Mouse (Mus musculus): Measurements from ENCODE around the gene Btg3. TPM values are rescaled to one million over a fixed set of nuclear protein-coding genes. Genes with fewer than 3 reads are reported as not detected.

Btg3 gene
- polyA plus RNA-seq, 1 experiment from 2014 or later = 43.7 TPM

GRCm38 (mm10) chr16:78337226-78337625 lies 39.8 kb downstream of the Btg3 start:
- 71% methylated on average over 8 of the region's 8 CpGs for WGBS
- no peaks in the 10 kb centered on the region for H3K36me3 ChIP-seq (ENCODE audit: control insufficient read depth, insufficient read depth, low read length)

GRCm38 (mm10) chr16:78327999-78328398 lies 49.0 kb downstream of the Btg3 start:
- H3K4me1 ChIP-seq (replicated peaks; ENCODE audit: control insufficient read depth, insufficient read depth, low read length) = no peaks in the 10 kb centered on the region
- no peaks in the 10 kb centered on the region for H3K27me3 ChIP-seq (ENCODE audit: control insufficient read depth, insufficient read depth, low read length)
- H3K4me3 ChIP-seq (ENCODE audit: low read depth, low read length) = no peak overlapping the region
- H3K27ac ChIP-seq (ENCODE audit: low read depth, low read length) = no peak overlapping the region
- H3K9me3 ChIP-seq (ENCODE audit: control insufficient read depth, low read length) = no peaks in the 10 kb centered on the region
- H3K36me3 ChIP-seq (ENCODE audit: control insufficient read depth, insufficient read depth, low read length) = no peaks in the 10 kb centered on the region; the same call in 1 of the 2 replicates
- WGBS = 91% methylated on average over 12 of the region's 12 CpGs
- no peak overlapping the region for H3K9ac ChIP-seq (ENCODE audit: low read depth, low read length)
- no peak overlapping the region for H3K4me2 ChIP-seq (replicated peaks; ENCODE audit: low read depth, low read length)
- ATAC-seq (ENCODE audit: low FRiP score) (0 out of 2 replicates have a peak, but pooled peaks have one; percentile 21), DNase-seq (ENCODE audit: low spot score) (no peak)

More at GRCm38 (mm10) chr16:78337226-78337625, 39.8 kb downstream of the Btg3 start:
- Histone ChIP-seq H3K9ac (ENCODE audit: low read depth, low read length) (no peak overlapping the region), H3K4me1 (replicated peaks; ENCODE audit: control insufficient read depth, insufficient read depth, low read length) (no peaks in the 10 kb centered on the region), H3K27ac (ENCODE audit: low read depth, low read length) (no peak overlapping the region), H3K27me3 (ENCODE audit: control insufficient read depth, insufficient read depth, low read length) (no peaks in the 10 kb centered on the region), H3K4me3 (ENCODE audit: low read depth, low read length) (no peak overlapping the region), H3K9me3 (ENCODE audit: control insufficient read depth, low read length) (no peaks in the 10 kb centered on the region), H3K4me2 (replicated peaks; ENCODE audit: low read depth, low read length) (no peak overlapping the region)
- ATAC-seq (ENCODE audit: low FRiP score) = no peak
- DNase-seq (ENCODE audit: low spot score) = no peak

GRCm38 (mm10) chr16:78327562-78327961 lies 49.4 kb downstream of the Btg3 start:
- DNase-seq (ENCODE audit: low spot score) (no peak), ATAC-seq (ENCODE audit: low FRiP score) (no peak)
- no peak overlapping the region for H3K27ac ChIP-seq (ENCODE audit: low read depth, low read length)
- H3K27me3 ChIP-seq (ENCODE audit: control insufficient read depth, insufficient read depth, low read length) = no peaks in the 10 kb centered on the region
- no peaks in the 10 kb centered on the region; the same call in 1 of the 2 replicates for H3K36me3 ChIP-seq (ENCODE audit: control insufficient read depth, insufficient read depth, low read length)
- no peak overlapping the region for H3K4me3 ChIP-seq (ENCODE audit: low read depth, low read length)
- H3K9me3 ChIP-seq (ENCODE audit: control insufficient read depth, low read length) = no peaks in the 10 kb centered on the region
- no peak overlapping the region for H3K9ac ChIP-seq (ENCODE audit: low read depth, low read length)
- no peaks in the 10 kb centered on the region for H3K4me1 ChIP-seq (replicated peaks; ENCODE audit: control insufficient read depth, insufficient read depth, low read length)
- WGBS = 90% methylated on average over 7 of the region's 7 CpGs
- H3K4me2 ChIP-seq (replicated peaks; ENCODE audit: low read depth, low read length) = no peak overlapping the region

DNA sequence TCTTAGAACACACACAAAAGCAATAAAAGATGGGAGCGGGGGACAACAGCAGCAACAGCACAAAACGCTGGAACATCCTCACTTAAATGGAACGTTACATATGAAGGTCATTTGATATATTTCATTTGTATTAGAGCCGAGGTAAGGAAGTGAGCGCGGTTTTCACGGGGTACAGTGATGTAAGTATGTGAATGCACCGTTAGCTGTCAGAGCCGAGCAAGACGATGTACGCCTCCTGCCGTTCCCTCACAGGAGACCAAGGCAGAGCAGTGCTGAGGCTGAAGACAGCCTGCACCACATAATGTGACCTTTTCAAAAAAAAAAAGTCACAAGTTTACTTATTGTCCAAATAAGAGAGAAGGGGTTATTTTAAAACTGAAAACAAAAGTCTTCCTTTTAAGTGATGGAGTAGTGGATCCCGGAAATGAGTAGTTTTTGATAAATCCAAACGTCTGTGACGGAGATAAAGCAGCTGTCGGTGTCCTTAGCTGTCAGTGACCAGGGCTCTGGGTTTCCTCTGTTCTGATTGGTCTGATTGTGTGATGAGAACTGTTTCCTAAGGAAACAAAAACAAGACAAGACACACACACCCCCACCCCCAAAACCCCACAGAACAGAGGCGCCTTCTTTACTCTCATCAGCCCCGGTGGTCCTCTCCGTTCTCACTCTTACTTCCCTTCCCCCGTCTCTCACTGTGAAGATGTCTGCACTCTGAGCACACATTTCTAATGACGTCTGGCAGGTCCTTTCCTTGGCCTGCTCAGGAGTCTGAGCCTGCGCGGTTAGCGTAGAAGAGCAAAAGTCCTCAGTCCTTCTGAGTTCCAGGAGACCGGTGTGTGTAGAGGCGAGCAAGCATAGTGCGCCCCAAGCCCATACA lies 50.8 kb downstream of the Btg3 start:
- Histone ChIP-seq H3K27ac (ENCODE audit: low read depth, low read length) (no peak overlapping the region), H3K27me3 (ENCODE audit: control insufficient read depth, insufficient read depth, low read length) (no peaks in the 10 kb centered on the region), H3K9ac (ENCODE audit: low read depth, low read length) (no peak overlapping the region), H3K4me2 (replicated peaks; ENCODE audit: low read depth, low read length) (no peak overlapping the region), H3K9me3 (ENCODE audit: control insufficient read depth, low read length) (no peaks in the 10 kb centered on the region), H3K4me1 (replicated peaks; ENCODE audit: control insufficient read depth, insufficient read depth, low read length) (peaks cover 4% of the 10 kb centered on the region; the same call in 1 of the 2 replicates), H3K4me3 (ENCODE audit: low read depth, low read length) (no peak overlapping the region), H3K36me3 (ENCODE audit: control insufficient read depth, insufficient read depth, low read length) (no peaks in the 10 kb centered on the region; the same call in 1 of the 2 replicates)
- DNase-seq (ENCODE audit: low spot score) (no peak), ATAC-seq (ENCODE audit: low FRiP score) (no peak)
- WGBS = 79% methylated on average over 27 of the region's 27 CpGs

GRCm38 (mm10) chr16:78322140-78322539 lies 54.9 kb downstream of the Btg3 start:
- peaks cover 4% of the 10 kb centered on the region; the same call in 1 of the 2 replicates for H3K4me1 ChIP-seq (replicated peaks; ENCODE audit: control insufficient read depth, insufficient read depth, low read length)
- no peak overlapping the region for H3K9ac ChIP-seq (ENCODE audit: low read depth, low read length)
- ATAC-seq (ENCODE audit: low FRiP score) = peak; percentile 60; the same call in 1 of the 2 replicates
- H3K4me3 ChIP-seq (ENCODE audit: low read depth, low read length) = no peak overlapping the region
- 23% methylated on average over 7 of the region's 7 CpGs for WGBS
- H3K4me2 ChIP-seq (replicated peaks; ENCODE audit: low read depth, low read length) = no peak overlapping the region
- DNase-seq (ENCODE audit: low spot score) = no peak
- H3K27ac ChIP-seq (ENCODE audit: low read depth, low read length) = no peak overlapping the region
- H3K27me3 ChIP-seq (ENCODE audit: control insufficient read depth, insufficient read depth, low read length) = no peaks in the 10 kb centered on the region
- no peaks in the 10 kb centered on the region for H3K9me3 ChIP-seq (ENCODE audit: control insufficient read depth, low read length)
- H3K36me3 ChIP-seq (ENCODE audit: control insufficient read depth, insufficient read depth, low read length) = no peaks in the 10 kb centered on the region

DNA sequence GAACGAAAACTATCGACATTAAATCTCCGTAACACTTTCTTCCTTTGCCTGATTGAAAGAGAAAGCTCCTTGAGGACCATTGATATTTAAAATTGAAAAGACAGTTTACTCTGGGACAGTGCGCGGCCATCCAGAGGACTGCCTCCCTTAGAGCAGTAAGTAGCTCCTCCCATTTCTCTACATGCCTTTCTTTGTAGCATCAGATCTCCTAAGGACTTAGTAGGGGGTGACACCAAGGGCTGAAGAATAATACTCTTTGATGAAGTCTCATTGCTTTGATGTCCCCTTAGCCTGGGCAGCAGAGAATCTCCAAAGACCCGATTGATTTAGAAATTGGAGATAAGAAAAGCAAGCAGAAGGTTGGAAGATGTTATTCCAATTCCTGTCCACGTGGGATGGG lies 55.4 kb downstream of the Btg3 start:
- Histone ChIP-seq H3K9me3 (ENCODE audit: control insufficient read depth, low read length) (no peaks in the 10 kb centered on the region), H3K36me3 (ENCODE audit: control insufficient read depth, insufficient read depth, low read length) (no peaks in the 10 kb centered on the region), H3K4me3 (ENCODE audit: low read depth, low read length) (no peak overlapping the region), H3K4me1 (replicated peaks; ENCODE audit: control insufficient read depth, insufficient read depth, low read length) (peaks cover 4% of the 10 kb centered on the region; the same call in 1 of the 2 replicates), H3K27ac (ENCODE audit: low read depth, low read length) (no peak overlapping the region), H3K4me2 (replicated peaks; ENCODE audit: low read depth, low read length) (no peak overlapping the region), H3K27me3 (ENCODE audit: control insufficient read depth, insufficient read depth, low read length) (no peaks in the 10 kb centered on the region), H3K9ac (ENCODE audit: low read depth, low read length) (no peak overlapping the region)
- DNase-seq (ENCODE audit: low spot score) = no peak
- 3% methylated on average over 7 of the region's 7 CpGs for WGBS
- peak; percentile 62 for ATAC-seq (ENCODE audit: low FRiP score)

DNA sequence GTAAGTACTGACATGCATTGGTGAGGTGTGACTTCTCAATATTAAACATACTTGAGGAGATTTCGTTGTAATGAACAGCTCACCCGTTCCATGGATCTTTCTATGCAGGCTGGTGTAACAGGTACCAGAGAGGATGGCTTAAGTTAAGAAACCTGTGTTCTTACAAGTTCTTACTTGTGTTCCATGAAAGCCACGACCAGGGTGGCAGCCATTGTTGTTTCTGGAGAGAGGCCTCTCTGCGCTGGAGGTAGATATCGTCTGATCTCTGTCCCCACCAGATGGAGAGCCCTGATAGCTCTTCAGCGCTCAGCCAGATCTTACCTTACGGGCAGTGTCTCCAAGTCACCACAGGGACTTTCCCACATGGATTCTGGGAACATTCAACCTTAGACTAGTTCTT lies 57.3 kb downstream of the Btg3 start:
- Histone ChIP-seq H3K4me3 (ENCODE audit: low read depth, low read length) (no peak overlapping the region), H3K36me3 (ENCODE audit: control insufficient read depth, insufficient read depth, low read length) (no peaks in the 10 kb centered on the region), H3K9me3 (ENCODE audit: control insufficient read depth, low read length) (no peaks in the 10 kb centered on the region), H3K27me3 (ENCODE audit: control insufficient read depth, insufficient read depth, low read length) (no peaks in the 10 kb centered on the region), H3K27ac (ENCODE audit: low read depth, low read length) (no peak overlapping the region), H3K4me2 (replicated peaks; ENCODE audit: low read depth, low read length) (no peak overlapping the region), H3K9ac (ENCODE audit: low read depth, low read length) (no peak overlapping the region), H3K4me1 (replicated peaks; ENCODE audit: control insufficient read depth, insufficient read depth, low read length) (peaks cover 4% of the 10 kb centered on the region; the same call in 1 of the 2 replicates)
- no peak for ATAC-seq (ENCODE audit: low FRiP score)
- no peak for DNase-seq (ENCODE audit: low spot score)
- 70% methylated on average over 7 of the region's 7 CpGs for WGBS

GRCm38 (mm10) chr16:78317960-78318359 lies 59.0 kb downstream of the Btg3 start:
- DNase-seq (ENCODE audit: low spot score) (no peak), ATAC-seq (ENCODE audit: low FRiP score) (no peak)
- H3K4me2 ChIP-seq (replicated peaks; ENCODE audit: low read depth, low read length) = no peak overlapping the region
- H3K9ac ChIP-seq (ENCODE audit: low read depth, low read length) = no peak overlapping the region
- no peaks in the 10 kb centered on the region for H3K27me3 ChIP-seq (ENCODE audit: control insufficient read depth, insufficient read depth, low read length)
- H3K9me3 ChIP-seq (ENCODE audit: control insufficient read depth, low read length) = no peaks in the 10 kb centered on the region
- no peak overlapping the region for H3K27ac ChIP-seq (ENCODE audit: low read depth, low read length)
- H3K4me3 ChIP-seq (ENCODE audit: low read depth, low read length) = no peak overlapping the region
- WGBS = 84% methylated on average over 7 of the region's 7 CpGs
- no peaks in the 10 kb centered on the region for H3K36me3 ChIP-seq (ENCODE audit: control insufficient read depth, insufficient read depth, low read length)
- H3K4me1 ChIP-seq (replicated peaks; ENCODE audit: control insufficient read depth, insufficient read depth, low read length) = peaks cover 4% of the 10 kb centered on the region; the same call in 1 of the 2 replicates

GRCm38 (mm10) chr16:78316849-78317248 lies 60.1 kb downstream of the Btg3 start:
- Histone ChIP-seq H3K27me3 (ENCODE audit: control insufficient read depth, insufficient read depth, low read length) (no peaks in the 10 kb centered on the region), H3K9ac (ENCODE audit: low read depth, low read length) (no peak overlapping the region), H3K36me3 (ENCODE audit: control insufficient read depth, insufficient read depth, low read length) (no peaks in the 10 kb centered on the region)

More at GRCm38 (mm10) chr16:78316849-78317248, 60.1 kb downstream of the Btg3 start:
- no peaks in the 10 kb centered on the region for H3K4me1 ChIP-seq (replicated peaks; ENCODE audit: control insufficient read depth, insufficient read depth, low read length)
- peak; percentile 47 for DNase-seq (ENCODE audit: low spot score)
- WGBS = 88% methylated on average over 9 of the region's 9 CpGs
- no peak for ATAC-seq (ENCODE audit: low FRiP score)
- H3K27ac ChIP-seq (ENCODE audit: low read depth, low read length) = no peak overlapping the region
- H3K9me3 ChIP-seq (ENCODE audit: control insufficient read depth, low read length) = no peaks in the 10 kb centered on the region
- H3K4me2 ChIP-seq (replicated peaks; ENCODE audit: low read depth, low read length) = no peak overlapping the region
- H3K4me3 ChIP-seq (ENCODE audit: low read depth, low read length) = no peak overlapping the region

Measured in hindbrain, embryonic 11.5 days (tissue).